Mouse (Mus musculus) liver, adult 2 months (tissue): ENCODE results near the gene Wnt5b. TPM values are rescaled to one million over a fixed set of nuclear protein-coding genes. Genes with fewer than 3 reads are reported as not detected.

Source experiments
- DNase-seq: peaks from one replicate; pipeline ENCODE4 v3.0.0-alpha.2; 2011; ENCODE audit warnings: low read depth, low spot score; ENCODE audit errors: extremely low read depth
- H3K27ac ChIP-seq: fragments of 200-500 bp; replicated peaks from 2 replicates; pipeline ENCODE4 v1.5.1; 2012; ENCODE audit warnings: low read depth, mild to moderate bottlenecking, control low read depth, inconsistent platforms, low read length; ENCODE audit not compliant: insufficient read depth
- H3K27me3 ChIP-seq: fragments of 200-500 bp; 2 replicates; pipeline ENCODE4 v1.6.1; 2012; ENCODE audit warnings: mild to moderate bottlenecking, moderate library complexity, low read length, inconsistent platforms; ENCODE audit not compliant: control insufficient read depth, insufficient read depth
- H3K36me3 ChIP-seq: fragments of 200-500 bp; 2 replicates; pipeline ENCODE4 v1.6.1; 2012; ENCODE audit warnings: low read length, inconsistent platforms; ENCODE audit not compliant: control insufficient read depth, insufficient read depth
- H3K4me1 ChIP-seq: fragments of 200-500 bp; 2 replicates; pipeline ENCODE4 v1.6.1; 2011; ENCODE audit warnings: low read length; ENCODE audit not compliant: control insufficient read depth, insufficient read depth
- H3K4me3 ChIP-seq: fragments of 200-500 bp; 2 replicates; pipeline ENCODE4 v1.5.1; 2011; ENCODE audit warnings: low read depth, mild to moderate bottlenecking, control low read depth, low read length, moderate library complexity; ENCODE audit not compliant: insufficient read depth
- H3K79me2 ChIP-seq: fragments of 200-500 bp; 2 replicates; pipeline ENCODE4 v1.6.1; 2012; ENCODE audit warnings: inconsistent platforms, mild to moderate bottlenecking, low read length, moderate library complexity; ENCODE audit not compliant: control insufficient read depth, insufficient read depth
- H3K9ac ChIP-seq: fragments of 200-500 bp; 2 replicates; pipeline ENCODE4 v1.6.1; 2012; ENCODE audit warnings: low read depth, mild to moderate bottlenecking, control low read depth, inconsistent platforms, low read length
- CTCF ChIP-seq: fragments of 200-500 bp; IDR thresholded peaks from 2 replicates; pipeline ENCODE4 v1.5.1; 2011; ENCODE audit warnings: low read depth, low read length, control low read depth
- POLR2A ChIP-seq: fragments of 200-500 bp; IDR thresholded peaks from 2 replicates; pipeline ENCODE4 v1.6.1; 2011; ENCODE audit warnings: low read length, control low read depth; ENCODE audit not compliant: insufficient read depth; ENCODE audit errors: extremely low read depth
- WGBS: fragments of 180-500 bp; shearing (Covaris S2); methylation state at CpG from one replicate; pipeline ENCODE4 v1.1.7; 2018; 5-methylcytosine and 5-hydroxymethylcytosine counted together
- polyA plus RNA-seq: library from polyadenylated mRNA; depleted of rRNA; stranded (reverse); fragments of >200 nt; gene quantifications from 2 replicates; pipeline ENCODE4 v1.2.3, GENCODE M21; 2012
- total RNA-seq: library from RNA; depleted of rRNA; stranded (reverse); fragments of >200 nt; gene quantifications from 2 replicates; pipeline ENCODE4 v1.2.3, GENCODE M21; 2014

Gene Wnt5b
- total and polyA plus RNA-seq, 2 experiments = 4.7 to 5.8 TPM

DNA sequence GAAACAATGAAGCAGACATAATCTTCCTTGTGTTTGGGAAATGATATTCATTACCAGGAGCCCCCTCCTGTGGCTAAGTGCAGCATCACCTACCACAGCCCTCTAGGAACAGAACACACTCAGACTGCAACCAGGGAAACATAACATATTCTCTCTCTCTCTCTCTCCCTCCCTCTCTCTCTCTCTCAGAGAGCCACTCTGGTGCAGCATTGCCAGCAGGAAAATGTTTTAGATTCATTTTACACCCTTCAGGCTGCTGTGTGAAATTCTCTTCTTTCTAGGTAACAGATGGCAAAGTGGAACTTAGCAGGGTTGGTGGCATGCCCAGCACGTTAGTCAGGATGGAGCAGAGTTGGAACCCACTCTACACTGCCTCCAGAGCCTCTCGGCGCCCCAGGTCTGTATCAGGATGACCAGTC, 22.7 kb downstream of the Wnt5b start:
- Histone ChIP-seq H3K27me3 (no peaks in the 10 kb centered on the region), H3K4me3 (no peak overlapping the region), H3K4me1 (no peaks in the 10 kb centered on the region), H3K79me2 (no peaks in the 10 kb centered on the region), H3K36me3 (no peaks in the 10 kb centered on the region), H3K9ac (no peak overlapping the region), H3K27ac (no peak overlapping the region)
- WGBS = 87% methylated on average over 3 of the region's 3 CpGs
- DNase-seq = no peak
- TF ChIP-seq POLR2A (no peak), CTCF (no peak)

DNA sequence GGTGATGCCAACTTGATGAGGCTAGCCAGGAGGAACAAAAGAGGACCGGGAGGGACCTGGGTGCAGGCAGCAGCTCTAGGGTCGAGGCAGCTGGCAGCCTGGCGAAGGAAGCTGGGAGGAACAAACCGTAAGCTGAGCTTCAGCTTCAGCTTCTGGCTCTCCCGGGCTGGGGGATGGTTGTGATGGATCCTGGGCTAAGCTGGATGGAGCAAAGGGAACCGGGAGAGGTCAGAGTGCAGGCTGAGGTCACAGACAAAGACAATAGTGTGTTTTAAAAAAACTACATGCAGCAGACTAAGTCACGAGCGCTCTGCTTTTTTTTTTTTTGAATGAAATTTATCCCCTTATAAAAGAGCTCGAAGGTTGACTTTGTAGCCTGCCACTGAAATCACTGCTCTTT, 23.4 kb downstream of the Wnt5b start:
- 43% methylated on average over 9 of the region's 9 CpGs for WGBS
- Histone ChIP-seq H3K9ac (no peak overlapping the region), H3K36me3 (no peaks in the 10 kb centered on the region), H3K4me1 (no peaks in the 10 kb centered on the region), H3K27me3 (no peaks in the 10 kb centered on the region), H3K4me3 (no peak overlapping the region), H3K79me2 (no peaks in the 10 kb centered on the region), H3K27ac (no peak overlapping the region)
- TF ChIP-seq POLR2A (no peak), CTCF (no peak)
- no peak for DNase-seq

DNA sequence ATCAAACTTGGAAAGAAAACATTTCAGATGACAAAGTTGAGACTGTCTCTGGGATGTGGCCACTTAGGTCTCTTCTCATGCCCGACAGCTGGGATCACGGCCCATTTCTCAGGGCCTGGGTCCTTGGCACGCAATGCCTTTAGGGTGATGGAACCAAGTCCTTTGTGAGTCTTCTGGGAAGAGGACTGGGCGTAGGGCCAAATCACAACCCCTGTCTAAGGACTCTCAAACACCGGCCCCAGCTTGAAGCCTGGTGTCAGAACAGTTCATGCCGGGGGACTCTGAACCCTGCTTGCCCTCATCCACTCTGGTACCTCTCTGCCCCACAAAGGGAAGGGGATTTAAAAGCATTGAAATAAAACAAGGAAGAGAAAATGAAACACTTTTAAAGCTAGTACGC, 30.1 kb downstream of the Wnt5b start:
- Histone ChIP-seq H3K36me3 (no peaks in the 10 kb centered on the region), H3K9ac (no peak overlapping the region), H3K27ac (no peak overlapping the region), H3K4me1 (no peaks in the 10 kb centered on the region), H3K27me3 (no peaks in the 10 kb centered on the region), H3K79me2 (no peaks in the 10 kb centered on the region), H3K4me3 (no peak overlapping the region)
- no peak for DNase-seq
- no peak for TF ChIP-seq POLR2A
- WGBS = 89% methylated on average over 7 of the region's 7 CpGs

DNA sequence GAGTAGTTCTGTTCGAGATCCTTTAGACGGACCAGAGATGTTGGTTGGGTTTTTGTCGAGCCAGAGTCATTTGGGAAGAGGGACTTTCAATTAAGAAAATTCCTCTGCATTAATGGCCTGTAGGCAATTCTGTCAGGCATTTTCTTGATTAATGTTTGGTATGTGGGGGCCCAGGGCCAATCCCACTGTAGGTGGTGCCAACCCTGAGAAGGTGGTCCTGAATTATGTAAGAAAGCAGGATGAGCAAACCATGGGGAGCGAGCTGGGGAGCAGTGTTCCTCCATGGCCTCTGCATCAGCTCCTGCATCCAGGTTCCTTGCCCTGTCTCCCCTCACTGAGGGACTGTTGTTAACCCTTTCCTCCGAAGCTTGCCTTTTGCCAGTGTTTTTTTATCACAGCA, 30.7 kb downstream of the Wnt5b start:
- no peak overlapping the region for H3K27ac ChIP-seq
- WGBS = 89% methylated on average over 5 of the region's 5 CpGs
- no peak overlapping the region for H3K9ac ChIP-seq
- DNase-seq = no peak
- H3K27me3 ChIP-seq = no peaks in the 10 kb centered on the region
- no peaks in the 10 kb centered on the region for H3K36me3 ChIP-seq
- TF ChIP-seq CTCF (no peak), POLR2A (no peak)
- no peaks in the 10 kb centered on the region for H3K79me2 ChIP-seq
- H3K4me1 ChIP-seq = no peaks in the 10 kb centered on the region
- no peak overlapping the region for H3K4me3 ChIP-seq

DNA sequence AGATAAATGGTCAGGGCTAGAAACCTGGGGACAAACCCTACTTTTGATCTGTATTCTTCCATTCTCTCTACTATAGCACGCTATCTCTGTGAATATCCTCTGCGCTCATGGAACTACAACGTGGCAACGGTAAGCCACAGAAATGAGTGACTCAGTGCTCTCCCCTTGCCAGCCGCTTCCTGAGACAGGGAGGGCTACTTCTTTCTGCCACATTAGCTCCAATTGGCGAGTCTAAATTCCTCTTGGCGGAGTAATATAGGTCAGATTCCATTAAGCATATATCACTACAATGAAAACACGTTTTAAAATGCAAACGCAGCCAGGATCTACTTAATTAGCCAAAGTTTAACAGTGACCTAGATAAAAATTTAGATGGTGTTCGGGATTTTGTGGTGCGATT, 31.4 kb downstream of the Wnt5b start:
- Histone ChIP-seq H3K27ac (no peak overlapping the region), H3K9ac (no peak overlapping the region), H3K4me3 (no peak overlapping the region), H3K27me3 (no peaks in the 10 kb centered on the region), H3K36me3 (no peaks in the 10 kb centered on the region), H3K79me2 (no peaks in the 10 kb centered on the region), H3K4me1 (no peaks in the 10 kb centered on the region)
- DNase-seq = no peak
- WGBS = 90% methylated on average over 11 of the region's 11 CpGs
- no peak for TF ChIP-seq POLR2A
- no peak for TF ChIP-seq CTCF

DNA sequence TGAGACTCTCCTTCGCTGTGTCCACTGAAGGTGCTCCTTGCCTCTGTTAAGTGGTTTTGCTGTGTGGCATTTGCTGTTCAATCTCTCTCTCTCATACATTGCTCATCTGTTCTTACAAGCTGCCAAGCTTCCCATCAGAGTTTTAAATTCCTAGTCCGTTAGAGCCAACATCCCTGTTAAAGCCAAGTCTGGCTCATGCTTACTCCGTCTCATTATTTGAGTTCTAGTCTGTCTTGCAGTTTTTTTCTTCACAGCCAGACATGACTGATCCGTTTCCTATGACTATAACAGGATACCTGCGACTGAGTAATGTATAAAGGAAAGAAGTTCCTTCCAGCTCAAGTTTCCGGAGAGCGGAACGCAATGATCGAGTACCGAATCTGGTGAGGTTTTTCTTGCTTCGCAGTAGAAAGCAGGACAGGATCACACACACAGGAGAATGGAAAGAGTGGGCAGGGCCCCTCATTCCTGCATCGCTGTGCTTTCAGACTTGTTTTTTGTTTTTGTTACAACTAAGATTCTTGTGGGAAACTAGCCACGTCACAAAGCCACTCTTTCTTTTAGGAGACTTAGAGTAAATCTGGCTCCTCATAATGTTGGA, 34.6 kb downstream of the Wnt5b start:
- no peak overlapping the region for H3K4me3 ChIP-seq
- WGBS = 94% methylated on average over 13 of the region's 13 CpGs
- H3K36me3 ChIP-seq = no peaks in the 10 kb centered on the region
- H3K27ac ChIP-seq = no peak overlapping the region
- H3K9ac ChIP-seq = no peak overlapping the region
- no peaks in the 10 kb centered on the region for H3K27me3 ChIP-seq
- DNase-seq = no peak
- no peaks in the 10 kb centered on the region for H3K4me1 ChIP-seq
- no peak for TF ChIP-seq POLR2A
- no peak for TF ChIP-seq CTCF
- H3K79me2 ChIP-seq = no peaks in the 10 kb centered on the region
